Mouse (Mus musculus) MEL (cell line): Measurements from ENCODE around the gene Prg4.

ENCODE experiments used
- CTCF ChIP-seq, 3 experiments: IDR thresholded peaks in 2 of 3; conservative IDR thresholded peaks in 1 of 3; 2 replicates each; pipeline ENCODE4 v1.5.1; 2011 to 2012; ENCODE audit warnings: low read length in 3 of 3, low read depth in 2 of 3, mild to moderate bottlenecking in 2 of 3, improper control_type of control experiment in 1 of 3, inconsistent platforms in 1 of 3, mixed read lengths in 1 of 3, moderate library complexity in 1 of 3; ENCODE audit not compliant: control insufficient read depth in 1 of 3, insufficient read depth in 1 of 3, poor library complexity in 1 of 3, severe bottlenecking in 1 of 3
- TAL1 ChIP-seq: IDR thresholded peaks from 2 replicates; pipeline ENCODE4 v1.6.1; 2012; ENCODE audit warnings: mild to moderate bottlenecking, inconsistent platforms, low read length, moderate library complexity, mixed read lengths

- TF ChIP-seq CTCF (IDR thresholded peaks at IDR 0.05 in 2 of 3, conservative IDR thresholded peaks at IDR 0.05 in 1 of 3; ENCODE audit: control insufficient read depth in 1 of 3, insufficient read depth in 1 of 3, low read depth in 2 of 3, low read length in 3 of 3, poor library complexity in 1 of 3, severe bottlenecking in 1 of 3), result no peak
- no peak for TF ChIP-seq TAL1
Measured at GRCm38 (mm10) chr1:150489148-150489547, 23.2 kb upstream of the Prg4 start.
